Mouse (Mus musculus) limb, embryonic 11.5 days (tissue): ENCODE results near the gene Fgfr2. TPM values are rescaled to one million over a fixed set of nuclear protein-coding genes. Genes with fewer than 3 reads are reported as not detected.
"Not testable (repeated sequence)": the region's sequence is repeated elsewhere in the genome, so short reads cannot be mapped to it uniquely, and the experiment has no call there.

Experiments used
- ATAC-seq: fragments of 200-750 bp; cut with Nextera tagmentation; 2 replicates; pipeline ENCODE4 v1.8.0; 2017; ENCODE audit warnings: low read depth; ENCODE audit not compliant: insufficient number of reproducible peaks, low FRiP score, low TSS enrichment
- DNase-seq: peaks from one replicate; pipeline ENCODE4 v3.0.0-alpha.2; 2015; ENCODE audit warnings: low spot score
- H3K27ac ChIP-seq: fragments of 300-500 bp; sonication (generic); replicated peaks from 2 replicates; pipeline ENCODE4 v1.5.1; 2014; ENCODE audit warnings: low read depth, mild to moderate bottlenecking, low read length
- H3K27me3 ChIP-seq: fragments of 300-500 bp; sonication (generic); 2 replicates; pipeline ENCODE4 v1.6.1; 2014; ENCODE audit warnings: mild to moderate bottlenecking, low read length, mixed read lengths; ENCODE audit not compliant: control insufficient read depth, insufficient read depth
- H3K36me3 ChIP-seq: fragments of 300-500 bp; sonication (generic); 2 replicates; pipeline ENCODE4 v1.6.1; 2014; ENCODE audit warnings: mild to moderate bottlenecking, low read length, moderate library complexity, mixed read lengths; ENCODE audit not compliant: control insufficient read depth, insufficient read depth
- H3K4me1 ChIP-seq: fragments of 300-500 bp; sonication (generic); 2 replicates; pipeline ENCODE4 v1.6.1; 2014; ENCODE audit warnings: low read length, mixed read lengths; ENCODE audit not compliant: control insufficient read depth, insufficient read depth
- H3K4me2 ChIP-seq: fragments of 300-500 bp; sonication (generic); 2 replicates; pipeline ENCODE4 v1.6.1; 2014; ENCODE audit warnings: low read depth, mild to moderate bottlenecking, moderate library complexity; ENCODE audit not compliant: severe bottlenecking
- H3K4me3 ChIP-seq: fragments of 300-500 bp; sonication (generic); 2 replicates; pipeline ENCODE4 v1.5.1; 2014; ENCODE audit warnings: low read depth, low read length
- H3K9ac ChIP-seq: fragments of 300-500 bp; sonication (generic); 2 replicates; pipeline ENCODE4 v1.6.1; 2014; ENCODE audit warnings: mild to moderate bottlenecking, low read length
- H3K9me3 ChIP-seq: fragments of 300-500 bp; sonication (generic); 2 replicates; pipeline ENCODE4 v1.6.1; 2016; ENCODE audit warnings: low read length; ENCODE audit not compliant: control insufficient read depth
- WGBS: fragments of 180-500 bp; shearing (Covaris S2); extraction: QIAGEN DNeasy Blood & Tissue Kit; methylation state at CpG from one replicate; pipeline ENCODE4 v1.1.7; 2014; 5-methylcytosine and 5-hydroxymethylcytosine counted together
- polyA plus RNA-seq: library from polyadenylated mRNA; unstranded; fragments of >200 nt; fragmentation: Nextera tagmentation; extraction: Ambion mirVana; gene quantifications from 2 replicates; pipeline ENCODE4 v1.2.1, GENCODE M21; 2014

Gene Fgfr2
- polyA plus RNA-seq, 1 experiment from 2014 or later, result 60.1 TPM

DNA sequence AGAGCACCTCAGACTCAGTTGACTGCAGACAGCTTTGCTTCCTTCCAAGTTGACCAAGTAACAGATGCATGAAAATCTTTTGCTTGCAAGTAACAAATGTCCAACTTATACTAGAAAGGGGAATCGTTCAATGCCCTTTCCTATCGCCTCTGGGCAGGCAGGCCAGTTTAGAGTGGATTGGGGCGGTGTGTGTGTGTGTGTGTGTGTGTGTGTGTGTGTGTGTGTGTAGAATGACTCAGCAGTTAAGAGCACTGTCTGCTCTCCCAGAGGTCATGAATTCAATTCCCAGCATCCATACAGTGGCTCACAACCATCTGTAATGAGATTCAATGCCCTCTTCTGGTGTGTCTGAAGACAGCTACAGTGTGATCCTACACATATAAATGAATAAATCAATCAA lies 2523.1 kb downstream of the Fgfr2 start:
- no peak overlapping the region for H3K9ac ChIP-seq
- DNase-seq (no peak), ATAC-seq (no peak)
- no peak overlapping the region for H3K27ac ChIP-seq
- H3K4me1 ChIP-seq, result no peaks in the 10 kb centered on the region
- H3K4me2 ChIP-seq, result no peak overlapping the region
- H3K9me3 ChIP-seq, result no peaks in the 10 kb centered on the region
- no peaks in the 10 kb centered on the region for H3K27me3 ChIP-seq
- no peaks in the 10 kb centered on the region for H3K36me3 ChIP-seq
- no peak overlapping the region for H3K4me3 ChIP-seq
- 89% methylated on average over 3 of the region's 3 CpGs for WGBS

DNA sequence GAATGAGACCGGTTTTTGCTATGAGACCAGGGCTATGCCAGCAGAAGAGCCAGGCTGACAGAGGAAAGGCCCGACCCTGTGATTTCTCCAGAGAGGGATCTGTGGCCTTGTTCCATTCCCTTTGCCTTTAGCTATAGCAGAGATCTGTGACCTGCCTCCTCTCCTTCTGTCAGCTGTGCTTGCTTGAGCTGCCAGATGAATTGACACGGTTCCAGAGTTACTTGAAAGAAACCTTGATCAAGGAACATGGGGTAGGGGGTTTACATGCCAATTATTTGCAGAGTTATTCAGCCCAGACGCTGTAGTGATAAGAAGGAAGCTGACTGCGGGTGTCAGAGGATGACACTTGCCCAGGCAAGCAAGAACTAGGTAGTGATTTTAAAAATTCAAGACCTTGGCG lies 2525.6 kb downstream of the Fgfr2 start:
- 76% methylated on average over 6 of the region's 6 CpGs for WGBS
- no peaks in the 10 kb centered on the region for H3K9me3 ChIP-seq
- ATAC-seq (no peak), DNase-seq (no peak)
- H3K4me2 ChIP-seq, result no peak overlapping the region
- no peaks in the 10 kb centered on the region for H3K27me3 ChIP-seq
- H3K4me3 ChIP-seq, result no peak overlapping the region
- no peak overlapping the region for H3K27ac ChIP-seq
- H3K4me1 ChIP-seq, result no peaks in the 10 kb centered on the region
- H3K36me3 ChIP-seq, result no peaks in the 10 kb centered on the region
- H3K9ac ChIP-seq, result no peak overlapping the region

- H3K4me3 ChIP-seq, DNase-seq, H3K27ac ChIP-seq, ATAC-seq, H3K4me1 ChIP-seq, H3K4me2 ChIP-seq, H3K27me3 ChIP-seq, H3K36me3 ChIP-seq, H3K9me3 ChIP-seq, H3K9ac ChIP-seq: not testable (repeated sequence)
- 51% methylated on average over 9 of the region's 19 CpGs for WGBS
Measured at GRCm38 (mm10) chr7:130596079-130596855, 2526.9 kb downstream of the Fgfr2 start.

- not testable (repeated sequence) for H3K9ac ChIP-seq, H3K36me3 ChIP-seq, H3K4me1 ChIP-seq, DNase-seq, H3K27me3 ChIP-seq, H3K4me3 ChIP-seq, ATAC-seq, H3K4me2 ChIP-seq, H3K9me3 ChIP-seq, H3K27ac ChIP-seq
- WGBS, result 80% methylated on average over 6 of the region's 11 CpGs
Measured at GRCm38 (mm10) chr7:130593375-130594239, 2529.5 kb downstream of the Fgfr2 start.

GRCm38 (mm10) chr7:130592975-130593374 lies 2530.2 kb downstream of the Fgfr2 start:
- not testable (repeated sequence) for ATAC-seq, DNase-seq, H3K9me3 ChIP-seq, H3K4me2 ChIP-seq, H3K36me3 ChIP-seq, H3K27me3 ChIP-seq, H3K4me1 ChIP-seq, H3K9ac ChIP-seq, H3K4me3 ChIP-seq, H3K27ac ChIP-seq
- no CpG with 5 or more reads among the region's 11 CpGs for WGBS

- no peaks in the 10 kb centered on the region for H3K4me1 ChIP-seq
- H3K9me3 ChIP-seq, result no peaks in the 10 kb centered on the region
- ATAC-seq, result no peak
- no peak for DNase-seq
- H3K36me3 ChIP-seq, result no peaks in the 10 kb centered on the region
- 78% methylated on average over 8 of the region's 8 CpGs for WGBS
- no peak overlapping the region for H3K4me2 ChIP-seq
- H3K27ac ChIP-seq, result no peak overlapping the region
- no peaks in the 10 kb centered on the region for H3K27me3 ChIP-seq
- no peak overlapping the region for H3K9ac ChIP-seq
- no peak overlapping the region for H3K4me3 ChIP-seq
Measured at GRCm38 (mm10) chr7:130590845-130591437, 2532.2 kb downstream of the Fgfr2 start.

DNA sequence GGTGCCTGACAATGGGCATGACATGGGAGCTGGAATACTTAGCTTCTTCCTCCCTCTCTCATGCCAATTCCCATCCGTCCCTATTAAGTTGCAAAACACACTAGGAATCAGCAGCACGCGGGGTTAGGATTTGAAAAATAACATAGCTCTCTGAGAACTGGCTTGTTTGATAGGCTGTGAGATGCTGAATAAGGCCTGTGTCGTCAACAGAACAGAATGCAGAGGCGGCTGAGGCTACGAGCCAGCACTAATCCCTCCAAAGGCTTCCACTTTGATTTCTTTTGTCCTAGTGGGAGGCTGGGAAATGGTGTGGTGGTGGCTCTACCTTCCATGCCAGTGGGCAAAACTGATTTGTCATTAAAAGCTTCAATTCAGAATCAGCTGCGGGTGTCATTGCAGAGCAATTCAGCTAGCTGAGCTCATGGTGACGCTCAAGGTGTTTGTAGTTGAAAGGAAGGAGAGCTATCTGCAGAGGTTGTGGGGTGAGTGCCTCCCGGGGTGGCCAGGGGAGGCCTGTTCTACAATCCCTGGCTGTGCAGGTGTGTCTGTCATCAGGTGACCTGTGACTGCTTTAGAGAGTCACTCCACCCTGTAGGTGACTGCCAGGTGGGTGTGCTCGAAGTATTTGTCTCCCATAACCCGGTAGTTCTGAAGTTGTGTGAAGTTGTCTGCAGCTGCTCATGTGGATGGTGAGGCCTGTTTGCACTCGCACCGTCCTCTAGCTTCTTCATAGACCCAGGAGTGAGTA lies 2532.9 kb downstream of the Fgfr2 start:
- no peak for ATAC-seq
- Histone ChIP-seq H3K27me3 (no peaks in the 10 kb centered on the region), H3K27ac (no peak overlapping the region), H3K4me1 (no peaks in the 10 kb centered on the region), H3K4me3 (no peak overlapping the region), H3K4me2 (no peak overlapping the region), H3K9ac (no peak overlapping the region), H3K9me3 (no peaks in the 10 kb centered on the region), H3K36me3 (no peaks in the 10 kb centered on the region)
- no peak for DNase-seq
- 64% methylated on average over 13 of the region's 13 CpGs for WGBS

DNA sequence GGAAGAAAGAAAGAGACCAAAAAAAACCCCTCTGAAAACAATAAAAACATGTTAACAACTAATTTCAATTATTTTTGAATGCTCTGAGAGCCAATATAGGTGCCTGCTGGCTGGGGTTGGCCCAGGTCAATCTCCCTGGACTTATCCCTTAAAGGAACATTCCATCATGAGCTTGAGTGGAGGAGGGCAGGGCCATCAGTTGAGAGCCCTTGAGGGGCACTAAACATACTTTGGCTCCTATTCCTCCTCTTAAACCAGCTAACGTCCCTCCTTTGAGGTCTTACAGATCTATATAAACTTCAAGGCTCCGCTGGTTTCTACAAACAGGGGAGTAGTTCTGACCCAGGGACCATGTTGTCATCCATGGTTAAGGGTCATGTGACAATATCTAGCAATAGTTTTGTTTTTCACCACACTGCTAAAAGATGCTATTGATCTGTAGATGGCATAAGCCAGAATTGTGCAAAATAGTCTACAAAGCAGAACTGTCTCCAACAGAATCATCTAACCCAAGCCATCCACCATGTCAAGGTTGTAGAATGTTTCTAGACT lies 2536.6 kb downstream of the Fgfr2 start:
- Histone ChIP-seq H3K9ac (no peak overlapping the region), H3K9me3 (no peaks in the 10 kb centered on the region), H3K36me3 (no peaks in the 10 kb centered on the region), H3K27me3 (no peaks in the 10 kb centered on the region), H3K4me2 (no peak overlapping the region), H3K27ac (no peak overlapping the region), H3K4me3 (no peak overlapping the region), H3K4me1 (no peaks in the 10 kb centered on the region)
- no peak for DNase-seq
- 81% methylated on average over 2 of the region's 2 CpGs for WGBS
- ATAC-seq, result no peak
